Mouse (Mus musculus) brain, embryonic 14.5 days (tissue): ENCODE data around the gene Spata21.

Source experiments
- CTCF ChIP-seq: fragments of 200-500 bp; IDR thresholded peaks from 2 replicates; pipeline ENCODE4 v1.5.1; 2012; ENCODE audit warnings: inconsistent platforms, mild to moderate bottlenecking, moderate library complexity, borderline replicate concordance; ENCODE audit not compliant: insufficient read depth, insufficient read length; ENCODE audit errors: extremely low read depth
- POLR2A ChIP-seq: fragments of 200-500 bp; IDR thresholded peaks from 2 replicates; pipeline ENCODE4 v1.6.1; 2012; ENCODE audit warnings: mild to moderate bottlenecking, inconsistent platforms, borderline replicate concordance; ENCODE audit not compliant: poor library complexity, insufficient read depth, insufficient read length, severe bottlenecking; ENCODE audit errors: extremely low read depth

DNA sequence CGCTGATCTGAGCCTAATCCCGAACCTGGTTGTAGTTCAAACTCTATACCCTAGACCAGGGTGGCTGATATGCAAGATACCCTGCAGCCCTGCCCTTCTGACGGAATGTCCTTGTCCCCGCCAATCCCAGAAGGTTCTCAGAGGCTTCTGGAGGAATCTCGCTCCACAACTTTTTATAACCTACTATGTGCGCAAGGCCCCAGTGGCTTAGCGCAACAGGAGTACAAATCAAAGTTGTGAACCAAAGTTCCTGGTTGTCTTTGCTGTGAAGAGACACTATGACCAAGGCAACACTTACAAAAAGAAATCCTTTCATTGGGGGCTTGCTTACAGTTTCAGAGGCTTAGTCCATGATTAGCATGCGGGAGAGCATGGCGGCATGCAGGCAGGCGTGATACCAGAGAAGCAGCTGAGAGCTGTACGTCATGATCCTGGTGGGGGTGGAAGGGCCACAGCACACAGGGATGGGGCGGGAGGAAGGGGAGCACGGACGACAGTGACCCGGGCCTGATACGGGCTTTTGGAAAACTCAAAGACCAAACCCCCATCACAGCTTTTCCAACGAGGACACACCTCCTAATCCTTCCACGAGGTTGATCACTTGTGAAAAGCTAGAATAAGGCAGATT is 9.5 kb upstream of the Spata21 start:
- no peak for TF ChIP-seq CTCF
- TF ChIP-seq POLR2A, result no peak
